Mouse (Mus musculus): ENCODE data around the gene Tnfrsf8.

The Tnfrsf8 gene

GRCm38 (mm10) chr4:145266505-145266904 lies 48.5 kb downstream of the Tnfrsf8 start:
- DNase-seq = peak; percentile 62

DNA sequence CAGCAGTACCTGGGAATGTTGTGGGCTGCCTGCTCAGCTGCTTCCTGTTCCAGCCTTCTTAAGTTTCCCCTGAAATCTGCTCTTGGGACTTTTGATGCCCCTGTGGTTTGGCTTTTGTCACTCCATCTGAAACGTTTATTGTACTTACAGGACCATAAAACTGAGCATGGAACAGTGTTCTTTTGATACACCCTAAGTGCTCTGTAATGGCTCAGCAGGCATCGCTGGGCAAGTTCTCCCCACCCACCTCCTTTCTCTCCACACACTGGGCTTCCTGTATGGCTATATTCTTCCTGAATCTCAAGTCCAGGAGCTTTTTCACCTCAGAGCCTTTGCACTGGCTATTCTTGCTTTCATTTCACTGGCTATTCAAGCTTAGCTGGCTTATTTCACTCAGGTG lies 50.2 kb downstream of the Tnfrsf8 start:
- DNase-seq = no peak

DNA sequence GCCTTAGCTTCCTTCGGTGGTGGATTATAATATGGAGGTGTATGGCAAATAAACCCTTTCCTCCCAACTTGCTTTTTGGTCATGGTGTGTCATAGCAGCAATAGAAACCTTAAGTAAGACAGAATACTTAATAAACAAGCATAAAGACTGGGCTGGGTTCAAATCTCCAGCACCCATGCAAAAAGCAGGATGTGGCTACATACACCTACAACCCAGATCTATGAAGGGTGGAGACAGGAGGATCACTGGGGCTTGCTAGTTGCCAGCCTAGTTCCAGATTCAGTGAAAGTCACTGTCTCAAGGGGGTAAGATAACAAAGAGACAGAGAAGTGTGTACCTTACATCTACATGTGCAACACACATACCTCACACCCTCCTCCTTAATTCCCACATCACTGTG lies 51.4 kb downstream of the Tnfrsf8 start:
- no peak for DNase-seq

GRCm38 (mm10) chr4:145260802-145261201 lies 54.2 kb downstream of the Tnfrsf8 start:
- DNase-seq = no peak

GRCm38 (mm10) chr4:145257751-145258434 lies 57.1 kb downstream of the Tnfrsf8 start:
- no peak for DNase-seq

GRCm38 (mm10) chr4:145256144-145256543 lies 58.8 kb downstream of the Tnfrsf8 start:
- no peak for DNase-seq

- DNase-seq = peak; percentile 57
Observed at GRCm38 (mm10) chr4:145254418-145254817, 60.5 kb downstream of the Tnfrsf8 start.

- no peak for DNase-seq
Observed at GRCm38 (mm10) chr4:145252611-145253010, 62.4 kb downstream of the Tnfrsf8 start.

DNA sequence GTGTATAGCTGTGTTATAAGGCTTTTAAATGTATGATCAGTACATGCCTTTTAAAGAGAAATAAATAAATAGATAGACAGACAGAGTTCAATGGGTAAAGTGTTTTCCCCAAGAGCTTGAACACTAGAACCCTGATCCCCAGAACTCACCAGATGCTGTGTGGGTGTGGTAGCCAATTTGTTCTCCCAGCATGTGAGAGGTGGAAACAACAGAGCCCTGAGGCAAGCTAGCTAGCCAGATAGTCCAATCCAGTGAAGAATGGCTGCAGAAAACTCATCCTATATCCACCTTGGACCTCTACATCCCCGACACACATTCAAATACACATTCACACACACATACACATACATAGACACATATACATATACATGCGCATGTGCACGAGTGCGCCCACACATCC lies 63.4 kb downstream of the Tnfrsf8 start:
- DNase-seq = no peak

DNA sequence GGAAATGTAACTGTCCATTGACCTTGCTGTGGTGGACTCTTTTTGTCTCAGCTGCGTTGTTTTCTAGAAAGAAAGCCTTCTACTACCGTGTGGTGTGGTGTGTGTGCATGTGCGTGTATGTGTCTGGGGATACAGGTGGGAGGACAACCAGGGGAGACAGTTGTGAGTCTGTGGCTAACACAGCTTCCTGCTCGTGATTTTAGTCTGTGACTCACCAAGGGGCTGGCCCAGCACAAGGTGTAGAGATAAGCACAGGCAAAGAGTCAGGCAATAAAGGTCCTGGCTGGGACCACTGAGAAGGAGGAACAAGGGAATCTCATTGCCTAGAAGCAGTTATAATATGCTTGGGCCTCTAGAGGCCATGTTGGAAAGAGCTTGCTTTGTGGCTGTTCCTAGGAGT lies 65.0 kb downstream of the Tnfrsf8 start:
- peak; percentile 46 for DNase-seq

DNA sequence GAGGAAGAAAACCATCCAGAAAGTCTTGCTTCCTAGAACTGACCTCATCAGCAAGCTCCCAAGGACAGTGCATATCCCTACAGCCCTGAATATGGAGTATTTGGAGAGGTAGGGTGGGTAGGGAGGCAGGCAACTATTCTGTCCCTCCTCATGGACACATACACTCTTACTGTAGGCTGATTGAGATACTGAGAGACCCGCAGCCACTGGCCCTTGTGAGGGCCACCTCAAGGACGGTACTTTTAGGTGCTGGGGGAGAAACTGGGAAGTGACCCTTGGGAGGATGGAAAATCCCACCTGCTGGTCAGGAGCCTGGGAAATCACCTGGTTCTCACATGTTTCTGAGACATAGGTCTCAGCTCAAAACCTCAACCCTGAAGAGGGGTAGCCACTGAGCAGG lies 67.4 kb downstream of the Tnfrsf8 start:
- DNase-seq = no peak

DNA sequence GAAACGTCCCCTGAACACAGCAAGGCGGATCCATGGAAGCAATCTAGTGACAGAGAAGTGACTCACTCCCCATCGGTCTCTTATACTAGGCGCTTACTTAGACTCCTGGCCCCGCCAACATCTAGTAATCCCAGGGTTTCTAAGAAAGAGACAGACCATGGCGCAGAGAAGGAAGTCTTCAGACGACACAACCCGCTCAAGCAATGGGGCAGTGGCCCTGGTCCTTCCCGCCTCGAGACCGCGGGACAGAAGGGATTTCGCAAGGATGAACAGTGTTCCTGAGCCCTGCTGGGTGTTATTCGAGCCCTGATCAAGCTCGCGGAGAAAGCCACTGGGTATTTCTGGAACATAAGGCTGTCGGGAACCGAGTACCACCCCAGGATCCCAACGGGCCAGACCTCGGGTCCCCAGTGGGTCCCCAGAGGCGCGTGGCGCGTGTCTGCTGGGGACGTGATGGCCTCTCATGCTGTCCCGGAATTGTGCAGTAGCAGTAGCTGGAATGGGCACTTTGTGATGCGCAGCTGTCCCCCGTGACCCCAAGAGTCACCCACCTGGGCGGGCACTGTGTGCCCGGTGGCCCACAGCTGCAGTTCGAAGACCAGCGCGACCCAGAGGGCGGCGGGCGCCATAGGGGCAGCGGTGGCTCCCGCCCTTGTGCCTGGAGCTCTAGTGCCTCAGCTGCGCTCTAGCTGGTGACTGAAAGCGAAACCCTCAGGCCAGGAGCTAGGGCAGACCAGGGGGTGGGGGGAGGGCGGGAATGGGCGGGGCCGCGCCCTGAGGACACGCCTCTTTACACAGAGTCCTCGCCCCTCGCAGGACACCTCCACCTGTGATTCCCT lies 68.6 kb downstream of the Tnfrsf8 start, which contains the start of gene Tnfrsf1b:
TSS of gene Tnfrsf1b (minus strand) at position 698 of the 839 bp plus-strand sequence.
- DNase-seq = peak; percentile 69

DNA sequence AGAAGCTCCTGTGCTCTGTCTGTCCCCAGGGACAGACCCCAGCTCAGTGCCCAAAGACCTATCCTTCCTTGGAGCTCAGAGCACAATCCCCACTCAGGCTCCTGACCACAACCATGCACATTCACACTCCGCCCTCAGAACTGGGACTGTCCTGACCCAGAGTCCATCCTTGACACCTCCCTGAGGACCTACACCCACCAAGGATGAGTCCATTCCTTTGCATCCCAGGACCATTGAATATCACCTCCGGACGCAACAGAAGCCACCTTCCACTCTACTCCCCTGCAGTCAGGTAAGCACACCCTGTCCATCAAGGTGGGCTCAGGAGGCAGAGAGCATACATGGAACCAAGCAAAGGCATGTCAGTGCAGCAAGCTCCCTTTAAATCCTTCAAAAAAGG lies 69.4 kb downstream of the Tnfrsf8 start:
- no peak for DNase-seq

DNA sequence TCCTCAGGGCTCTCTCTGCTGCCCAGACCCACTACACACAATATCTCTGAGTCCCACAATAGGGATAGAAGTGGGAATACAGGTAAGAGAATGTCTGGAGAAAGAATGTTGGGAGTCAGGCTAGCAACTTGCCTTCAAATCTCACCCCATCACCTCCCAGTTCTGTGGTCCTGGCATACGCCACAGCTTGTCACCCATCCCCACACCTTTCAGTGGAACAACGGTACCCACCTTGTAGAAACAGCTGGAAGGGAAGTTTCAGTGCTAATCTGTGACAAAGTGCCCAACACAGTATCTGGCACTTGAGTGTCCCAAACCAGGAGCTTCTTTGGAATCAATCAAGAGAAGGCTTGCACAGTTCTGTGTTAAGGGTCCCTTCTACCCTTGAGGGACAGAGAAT lies 70.3 kb downstream of the Tnfrsf8 start:
- no peak for DNase-seq

DNA sequence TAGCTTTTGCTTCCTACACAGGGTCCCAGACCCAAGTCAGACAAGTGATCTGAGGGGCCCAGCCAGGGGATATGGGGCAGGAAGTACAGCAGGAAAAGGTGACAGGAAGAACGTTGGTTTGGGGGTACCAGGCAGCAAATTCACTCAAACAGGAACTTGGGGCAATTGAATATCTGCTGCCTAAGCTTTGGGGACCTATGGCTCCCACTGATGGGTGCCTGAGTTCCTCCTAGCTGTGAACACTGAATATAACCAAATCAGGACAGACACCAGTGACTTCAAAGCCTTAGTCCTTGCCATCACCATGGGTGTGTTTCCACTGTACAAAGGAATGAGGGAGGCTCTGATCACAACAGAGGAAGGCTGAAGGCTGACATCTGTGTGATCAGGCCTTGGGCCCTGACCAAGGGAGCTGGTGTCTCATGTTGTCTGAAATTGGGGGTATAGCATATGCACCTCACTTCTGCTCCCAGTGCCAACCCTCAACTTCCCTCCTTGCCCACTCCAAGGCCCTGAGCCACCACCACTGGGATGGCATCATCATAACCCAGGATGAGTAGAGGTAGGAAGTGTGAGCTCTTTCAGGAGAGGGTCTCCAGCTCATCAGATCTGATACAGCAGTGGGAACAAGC lies 72.1 kb downstream of the Tnfrsf8 start:
- no peak for DNase-seq

- no peak for DNase-seq
Observed at GRCm38 (mm10) chr4:145240723-145241231, 74.2 kb downstream of the Tnfrsf8 start.

GRCm38 (mm10) chr4:145239049-145239830 lies 75.7 kb downstream of the Tnfrsf8 start:
- no peak for DNase-seq

GRCm38 (mm10) chr4:145236027-145236426 lies 78.9 kb downstream of the Tnfrsf8 start:
- peak; percentile 52 for DNase-seq

GRCm38 (mm10) chr4:145233487-145234228 lies 81.3 kb downstream of the Tnfrsf8 start:
- no peak for DNase-seq

DNA sequence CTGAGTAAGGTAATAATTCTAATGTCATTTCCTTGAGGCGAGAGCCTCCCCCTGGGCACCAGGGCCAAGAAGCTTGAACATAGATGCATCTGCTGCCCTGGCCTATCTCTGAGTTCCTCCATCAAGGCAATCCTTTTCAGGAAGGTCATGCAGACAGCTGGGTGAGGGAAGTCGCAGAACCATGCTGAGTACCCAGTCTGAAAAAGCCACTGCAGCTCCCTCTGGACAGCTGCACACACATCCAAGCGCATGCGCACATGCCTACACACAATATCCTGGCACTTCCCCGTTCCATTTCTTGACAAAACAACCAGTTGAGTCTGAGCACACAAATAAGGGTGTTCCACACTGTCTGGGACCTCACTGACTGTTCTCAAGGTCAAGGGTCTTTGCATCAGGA lies 83.2 kb downstream of the Tnfrsf8 start:
- no peak for DNase-seq

DNA sequence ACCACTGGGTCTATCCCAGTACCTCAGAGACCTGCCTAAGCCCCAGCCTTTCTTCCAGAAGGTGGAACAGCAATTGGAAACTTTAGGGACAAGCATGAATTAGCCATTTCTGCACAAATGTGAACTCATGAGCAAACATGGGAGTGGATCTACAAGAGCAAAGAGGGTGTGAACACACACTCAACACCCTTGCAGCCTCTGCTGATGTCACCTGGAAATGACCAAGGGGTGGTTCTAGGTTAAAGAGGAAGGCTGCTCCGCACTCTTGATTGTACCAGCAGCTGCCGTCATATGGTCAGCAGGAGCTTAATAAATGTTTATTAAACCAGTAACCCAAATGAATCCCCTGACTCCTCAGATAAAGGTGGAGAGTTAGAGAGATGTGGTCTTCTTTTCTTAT lies 84.3 kb downstream of the Tnfrsf8 start:
- DNase-seq = no peak
